Mouse (Mus musculus) cerebellum, postnatal 14 days (tissue): ENCODE measurements at regions not wholly inside any gene's neighbourhood (a gene's known extent, or its start where the extent isn't known, plus 50 kb on each side); places are given as distances from the start of the nearest gene placed in this dataset.
A peak's percentile ranks its signal among the peaks of the same experiment; 100 is the strongest.
"Not testable (repeated sequence)": the region's sequence is repeated elsewhere in the genome, so short reads cannot be mapped to it uniquely, and the experiment has no call there.

Experiments used
- DNase-seq, 2 experiments: peaks; one replicate each; pipeline ENCODE4 v3.0.0; 2021; ENCODE audit warnings: mixed read lengths in 2 of 2

GRCm38 (mm10) chr13:5628124-5628523, 233.2 kb upstream of the Klf6 start:
- no peak for DNase-seq

GRCm38 (mm10) chr13:5634960-5635359, 226.3 kb upstream of the Klf6 start:
- no peak for DNase-seq

- DNase-seq: no peak
These were observed 219.4 kb upstream of the Klf6 start for GRCm38 (mm10) chr13:5641743-5642510.

GRCm38 (mm10) chr13:5648276-5648675, 213.0 kb upstream of the Klf6 start:
- no peak for DNase-seq

- DNase-seq: no peak
These were observed 203.7 kb upstream of the Klf6 start for GRCm38 (mm10) chr13:5657556-5657955.

- no peak for DNase-seq
These were observed 194.9 kb upstream of the Klf6 start for GRCm38 (mm10) chr13:5666235-5667007.

GRCm38 (mm10) chr13:5675668-5676067, 185.6 kb upstream of the Klf6 start:
- DNase-seq: no peak

GRCm38 (mm10) chr13:5690124-5690523, 171.2 kb upstream of the Klf6 start:
- no peak for DNase-seq

- DNase-seq: not testable (repeated sequence)
These were observed 170.6 kb upstream of the Klf6 start for GRCm38 (mm10) chr13:5690680-5691079.

- DNase-seq: no peak
These were observed 166.7 kb upstream of the Klf6 start for GRCm38 (mm10) chr13:5694626-5695025.

- not testable (repeated sequence) for DNase-seq
These were observed 165.7 kb upstream of the Klf6 start for GRCm38 (mm10) chr13:5695581-5695980.

GRCm38 (mm10) chr13:5696377-5696776, 164.9 kb upstream of the Klf6 start:
- DNase-seq: no peak

GRCm38 (mm10) chr13:5697329-5697728, 164.0 kb upstream of the Klf6 start:
- DNase-seq: not testable (repeated sequence)

- DNase-seq: no peak
These were observed 159.2 kb upstream of the Klf6 start for GRCm38 (mm10) chr13:5702071-5702470.

GRCm38 (mm10) chr13:5704991-5705390, 156.3 kb upstream of the Klf6 start:
- no peak for DNase-seq

- DNase-seq: no peak
These were observed 149.6 kb upstream of the Klf6 start for GRCm38 (mm10) chr13:5711646-5712045.

GRCm38 (mm10) chr13:5713195-5713863, 148.0 kb upstream of the Klf6 start:
- peak; percentile 10 to 20 for DNase-seq

- DNase-seq: no peak
These were observed 147.1 kb upstream of the Klf6 start for GRCm38 (mm10) chr13:5714191-5714591.

- DNase-seq: no peak
These were observed 146.5 kb upstream of the Klf6 start for GRCm38 (mm10) chr13:5714793-5715192.

GRCm38 (mm10) chr13:5716749-5717148, 144.5 kb upstream of the Klf6 start:
- DNase-seq: no peak

GRCm38 (mm10) chr13:5723319-5723718, 138.0 kb upstream of the Klf6 start:
- DNase-seq: no peak

- DNase-seq: no peak
These were observed 136.9 kb upstream of the Klf6 start for GRCm38 (mm10) chr13:5724364-5724763.

- no peak for DNase-seq
These were observed 135.3 kb upstream of the Klf6 start for GRCm38 (mm10) chr13:5725984-5726383.

- no peak for DNase-seq
These were observed 134.8 kb upstream of the Klf6 start for GRCm38 (mm10) chr13:5726446-5726845.
